ENCODE assay signal across 9 mouse cellular contexts in the genomic region with DNA sequence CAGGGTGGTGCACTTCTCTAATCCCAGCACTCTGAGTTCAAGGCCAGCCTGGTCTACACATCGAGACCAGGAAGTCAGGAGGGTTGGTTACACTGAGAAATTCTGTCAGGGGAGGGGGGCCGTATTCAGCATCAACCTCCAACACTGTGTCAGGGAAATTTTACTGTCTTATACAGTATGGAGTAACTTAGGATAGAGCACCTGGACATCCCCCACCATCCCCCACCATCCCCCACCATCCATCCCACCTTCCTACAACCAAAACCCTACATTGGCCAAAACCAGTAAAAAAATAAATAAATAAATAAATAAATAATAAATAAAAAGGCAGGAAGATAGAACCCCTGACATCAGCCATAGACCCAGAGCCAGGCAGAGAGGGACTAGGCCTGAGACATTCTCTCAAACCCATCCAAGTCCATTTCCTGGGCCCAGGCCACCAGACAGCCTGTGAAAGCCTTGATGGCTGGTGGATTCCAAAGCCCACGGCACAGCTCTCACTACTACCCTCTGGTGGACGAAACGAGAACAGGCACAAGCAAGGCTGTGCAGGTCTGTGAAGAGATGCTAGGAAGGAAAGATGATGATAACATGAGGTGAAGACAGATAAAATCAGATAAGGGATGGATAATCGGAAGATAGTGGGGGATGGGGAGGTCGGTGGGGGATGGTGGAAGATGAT. TPM values are rescaled to one million over a fixed set of nuclear protein-coding genes. Genes with fewer than 3 reads are reported as not detected.
DNase-seq lines count a peak whose midpoint lies in the region; ATAC-seq lines count a peak whose summit lies in the region.
"Had no signal": no experiment of that assay in that cellular context is flagged by ENCODE, and none has a peak within 500 bp of the region (broad histone marks: within the 10 kb centered on the region; RNA-seq: fewer than 3 reads in every experiment).

No protein-coding gene starts in this region.

- no peak overlapping the region for H3K4me2 ChIP-seq in kidney, embryonic 14.5 days (replicated peaks; ENCODE audit: low read depth, low read length)
- H3K4me2 ChIP-seq in liver, embryonic 12.5 days, result no peak overlapping the region
- no peak overlapping the region for H3K4me2 ChIP-seq in neural tube, embryonic 13.5 days

- no peak overlapping the region for H3K9ac ChIP-seq in kidney, embryonic 14.5 days (ENCODE audit: low read depth, low read length)
- no peak overlapping the region for H3K9ac ChIP-seq in liver, embryonic 12.5 days
- no peak overlapping the region for H3K9ac ChIP-seq in neural tube, embryonic 13.5 days

- no peaks in the 10 kb centered on the region for H3K27me3 ChIP-seq in kidney, embryonic 14.5 days (ENCODE audit: control insufficient read depth, insufficient read depth, low read length)
- peaks cover 9% of the 10 kb centered on the region; the same call in 1 of the 2 replicates for H3K27me3 ChIP-seq in liver, embryonic 12.5 days (replicated peaks)
- H3K27me3 ChIP-seq in neural tube, embryonic 13.5 days, result peaks cover 9% of the 10 kb centered on the region

- peak; percentile 88 for DNase-seq in CD4-positive, CD25-positive, alpha-beta regulatory T cell, adult 2 months (ENCODE audit: low read depth, low spot score)
- DNase-seq in adipocyte (ENCODE audit: low spot score), result peak; percentile 69
- peak; percentile 90 for DNase-seq in embryo, embryonic 10 days (ENCODE audit: low spot score)
- DNase-seq in gastrocnemius, postnatal 4 days (ENCODE audit: low spot score in 2 of 2), result peak; percentile 65 to 69
- DNase-seq in thymus, postnatal 0 days (ENCODE audit: low spot score), result peak; percentile 71

- H3K27ac ChIP-seq in kidney, embryonic 14.5 days (ENCODE audit: low read depth, low read length), result no peak overlapping the region
- no peak overlapping the region for H3K27ac ChIP-seq in liver, embryonic 12.5 days
- H3K27ac ChIP-seq in neural tube, embryonic 13.5 days (replicated peaks), result no peak overlapping the region

- no peaks in the 10 kb centered on the region for H3K36me3 ChIP-seq in kidney, embryonic 14.5 days (ENCODE audit: control insufficient read depth, insufficient read depth, low read length)
- no peaks in the 10 kb centered on the region for H3K36me3 ChIP-seq in liver, embryonic 12.5 days
- H3K36me3 ChIP-seq in neural tube, embryonic 13.5 days, result no peaks in the 10 kb centered on the region

- ATAC-seq in kidney, embryonic 14.5 days (ENCODE audit: low FRiP score, low TSS enrichment), result peak; percentile 53
- ATAC-seq in liver, embryonic 12.5 days, result peak; percentile 36; the same call in 1 of the 2 replicates
- ATAC-seq in neural tube, embryonic 13.5 days (ENCODE audit: low read depth), result peak; percentile 70; the same call in 1 of the 2 replicates

- H3K9me3 ChIP-seq in kidney, embryonic 14.5 days (ENCODE audit: control insufficient read depth, low read length), result no peaks in the 10 kb centered on the region
- no peaks in the 10 kb centered on the region for H3K9me3 ChIP-seq in liver, embryonic 12.5 days (replicated peaks)
- no peaks in the 10 kb centered on the region for H3K9me3 ChIP-seq in neural tube, embryonic 13.5 days

- 28% methylated on average over 7 of the region's 7 CpGs for WGBS in kidney, embryonic 14.5 days
- 23% methylated on average over 7 of the region's 7 CpGs for WGBS in liver, embryonic 12.5 days (ENCODE audit: insufficient replicate concordance)
- WGBS in neural tube, embryonic 13.5 days, result 28% methylated on average over 7 of the region's 7 CpGs

- no peaks in the 10 kb centered on the region for H3K4me1 ChIP-seq in kidney, embryonic 14.5 days (ENCODE audit: control insufficient read depth, insufficient read depth, low read length)
- H3K4me1 ChIP-seq in liver, embryonic 12.5 days, result no peaks in the 10 kb centered on the region
- H3K4me1 ChIP-seq in neural tube, embryonic 13.5 days (replicated peaks), result peaks cover 1% of the 10 kb centered on the region

- no peak overlapping the region for H3K4me3 ChIP-seq in kidney, embryonic 14.5 days (ENCODE audit: low read length)
- no peak overlapping the region for H3K4me3 ChIP-seq in liver, embryonic 12.5 days
- no peak overlapping the region for H3K4me3 ChIP-seq in neural tube, embryonic 13.5 days

RNA-seq across cellular contexts. Expression of a gene that starts 3.7 kb away (rescaled TPM):
- not detected for total RNA-seq in gastrocnemius, postnatal 4 days (2021)
- polyA plus RNA-seq in kidney, embryonic 14.5 days (2014; fragmentation: Nextera tagmentation; extraction: Ambion mirVana), result not detected in 2 replicates
- polyA plus RNA-seq in liver, embryonic 12.5 days (2016; fragmentation: Nextera tagmentation; extraction: Ambion mirVana), result not detected in 2 replicates
- polyA plus RNA-seq in neural tube, embryonic 13.5 days (2015; fragmentation: Nextera tagmentation; extraction: Ambion mirVana), result not detected in 2 replicates
- polyA plus RNA-seq in thymus, postnatal 0 days (2015; fragmentation: Nextera tagmentation; extraction: Ambion mirVana), result 0.10 TPM in 1 of 2 replicates, not detected in the other

RNA-seq across cellular contexts. Expression of a gene that starts 11.5 kb away (rescaled TPM):
- 1 to 10 TPM; 5.8 to 5.9 TPM for total RNA-seq in gastrocnemius, postnatal 4 days (2021)
- 6.9 and 8.5 TPM in 2 replicates for polyA plus RNA-seq in kidney, embryonic 14.5 days (2014; fragmentation: Nextera tagmentation; extraction: Ambion mirVana)
- 1.2 TPM in 2 replicates for polyA plus RNA-seq in liver, embryonic 12.5 days (2016; fragmentation: Nextera tagmentation; extraction: Ambion mirVana)
- polyA plus RNA-seq in neural tube, embryonic 13.5 days (2015; fragmentation: Nextera tagmentation; extraction: Ambion mirVana), result 34.5 and 39.0 TPM in 2 replicates
- polyA plus RNA-seq in thymus, postnatal 0 days (2015; fragmentation: Nextera tagmentation; extraction: Ambion mirVana), result 0.24 and 0.26 TPM in 2 replicates

RNA-seq across cellular contexts. Expression of a gene that starts 15.1 kb away (rescaled TPM):
- under 1 TPM in 1 of 2 experiments, not detected in 1; 0.39 TPM for total RNA-seq in gastrocnemius, postnatal 4 days (2021)
- polyA plus RNA-seq in kidney, embryonic 14.5 days (2014; fragmentation: Nextera tagmentation; extraction: Ambion mirVana), result 2.6 and 3.6 TPM in 2 replicates
- 0.32 and 0.54 TPM in 2 replicates for polyA plus RNA-seq in liver, embryonic 12.5 days (2016; fragmentation: Nextera tagmentation; extraction: Ambion mirVana)
- 0.62 and 1.1 TPM in 2 replicates for polyA plus RNA-seq in neural tube, embryonic 13.5 days (2015; fragmentation: Nextera tagmentation; extraction: Ambion mirVana)
- polyA plus RNA-seq in thymus, postnatal 0 days (2015; fragmentation: Nextera tagmentation; extraction: Ambion mirVana), result 2.4 and 3.4 TPM in 2 replicates
- polyA plus RNA-seq: frontal cortex, adult 2 months had no signal

RNA-seq across cellular contexts. Expression of a gene that starts 20.0 kb away (rescaled TPM):
- 10 to 100 TPM; 21.2 to 21.6 TPM for total RNA-seq in gastrocnemius, postnatal 4 days (2021)
- polyA plus RNA-seq in kidney, embryonic 14.5 days (2014; fragmentation: Nextera tagmentation; extraction: Ambion mirVana), result 85.7 and 90.9 TPM in 2 replicates
- 30.4 and 34.2 TPM in 2 replicates for polyA plus RNA-seq in liver, embryonic 12.5 days (2016; fragmentation: Nextera tagmentation; extraction: Ambion mirVana)
- 82.3 and 90.2 TPM in 2 replicates for polyA plus RNA-seq in neural tube, embryonic 13.5 days (2015; fragmentation: Nextera tagmentation; extraction: Ambion mirVana)
- polyA plus RNA-seq in thymus, postnatal 0 days (2015; fragmentation: Nextera tagmentation; extraction: Ambion mirVana), result 56.0 and 58.2 TPM in 2 replicates

RNA-seq across cellular contexts. Expression of a gene that starts 32.8 kb away (rescaled TPM):
- total RNA-seq in gastrocnemius, postnatal 4 days (2021), result 100 to 1,000 TPM; 307 to 315 TPM
- 105 and 108 TPM in 2 replicates for polyA plus RNA-seq in kidney, embryonic 14.5 days (2014; fragmentation: Nextera tagmentation; extraction: Ambion mirVana)
- 188 and 196 TPM in 2 replicates for polyA plus RNA-seq in liver, embryonic 12.5 days (2016; fragmentation: Nextera tagmentation; extraction: Ambion mirVana)
- polyA plus RNA-seq in neural tube, embryonic 13.5 days (2015; fragmentation: Nextera tagmentation; extraction: Ambion mirVana), result 98.3 and 98.7 TPM in 2 replicates
- 138 and 141 TPM in 2 replicates for polyA plus RNA-seq in thymus, postnatal 0 days (2015; fragmentation: Nextera tagmentation; extraction: Ambion mirVana)
